Mouse (Mus musculus) heart, embryonic 13.5 days (tissue): Measurements from ENCODE around the gene Usp39. TPM values are rescaled to one million over a fixed set of nuclear protein-coding genes. Genes with fewer than 3 reads are reported as not detected.

Experiments used
- ATAC-seq: fragments of 200-750 bp; cut with Nextera tagmentation; 2 replicates; pipeline ENCODE4 v1.8.0; 2017; ENCODE audit warnings: moderate TSS enrichment; ENCODE audit not compliant: insufficient number of reproducible peaks, low FRiP score, low TSS enrichment; ENCODE audit errors: extremely low read depth
- H3K27ac ChIP-seq: fragments of 300-500 bp; sonication (generic); replicated peaks from 2 replicates; pipeline ENCODE4 v1.5.1; 2015; ENCODE audit warnings: moderate library complexity, mild to moderate bottlenecking, inconsistent platforms
- H3K27me3 ChIP-seq: fragments of 300-500 bp; sonication (generic); replicated peaks from 2 replicates; pipeline ENCODE4 v1.6.1; 2015; ENCODE audit warnings: mild to moderate bottlenecking, inconsistent platforms
- H3K36me3 ChIP-seq: fragments of 300-500 bp; sonication (generic); 2 replicates; pipeline ENCODE4 v1.6.1; 2015; ENCODE audit warnings: mild to moderate bottlenecking, inconsistent platforms
- H3K4me1 ChIP-seq: fragments of 300-500 bp; sonication (generic); 2 replicates; pipeline ENCODE4 v1.6.1; 2015; ENCODE audit warnings: inconsistent platforms
- H3K4me2 ChIP-seq: fragments of 300-500 bp; sonication (generic); 2 replicates; pipeline ENCODE4 v1.6.1; 2015; ENCODE audit warnings: inconsistent platforms, mild to moderate bottlenecking, moderate library complexity
- H3K4me3 ChIP-seq: fragments of 300-500 bp; sonication (generic); 2 replicates; pipeline ENCODE4 v1.5.1; 2015; ENCODE audit warnings: moderate library complexity, mild to moderate bottlenecking, inconsistent platforms
- H3K9ac ChIP-seq: fragments of 300-500 bp; sonication (generic); 2 replicates; pipeline ENCODE4 v1.6.1; 2015; ENCODE audit warnings: inconsistent platforms, mild to moderate bottlenecking, moderate library complexity
- H3K9me3 ChIP-seq: fragments of 300-500 bp; sonication (generic); 2 replicates; pipeline ENCODE4 v1.6.1; 2016; ENCODE audit warnings: inconsistent platforms
- WGBS: fragments of 180-500 bp; shearing (Covaris S2); methylation state at CpG from one replicate; pipeline ENCODE4 v1.1.7; 2015; ENCODE audit warnings: mixed read lengths; 5-methylcytosine and 5-hydroxymethylcytosine counted together
- polyA plus RNA-seq: library from polyadenylated mRNA; unstranded; fragments of >200 nt; fragmentation: Nextera tagmentation; extraction: Ambion mirVana; gene quantifications from 2 replicates; pipeline ENCODE4 v1.2.1, GENCODE M21; 2015

Usp39 gene
- polyA plus RNA-seq, 1 experiment from 2014 or later, result 30.7 TPM

- H3K4me2 ChIP-seq, result no peak overlapping the region
- peaks cover 31% of the 10 kb centered on the region for H3K4me1 ChIP-seq
- no peak overlapping the region for H3K9ac ChIP-seq
- no peak overlapping the region for H3K27ac ChIP-seq
- H3K27me3 ChIP-seq, result no peaks in the 10 kb centered on the region
- WGBS, result 80% methylated on average over 6 of the region's 6 CpGs
- H3K9me3 ChIP-seq, result no peaks in the 10 kb centered on the region
- ATAC-seq, result no peak
- no peak overlapping the region for H3K4me3 ChIP-seq
- peaks cover 38% of the 10 kb centered on the region for H3K36me3 ChIP-seq
Observed at GRCm38 (mm10) chr6:72383142-72383820, 38.3 kb upstream of the Usp39 start.

DNA sequence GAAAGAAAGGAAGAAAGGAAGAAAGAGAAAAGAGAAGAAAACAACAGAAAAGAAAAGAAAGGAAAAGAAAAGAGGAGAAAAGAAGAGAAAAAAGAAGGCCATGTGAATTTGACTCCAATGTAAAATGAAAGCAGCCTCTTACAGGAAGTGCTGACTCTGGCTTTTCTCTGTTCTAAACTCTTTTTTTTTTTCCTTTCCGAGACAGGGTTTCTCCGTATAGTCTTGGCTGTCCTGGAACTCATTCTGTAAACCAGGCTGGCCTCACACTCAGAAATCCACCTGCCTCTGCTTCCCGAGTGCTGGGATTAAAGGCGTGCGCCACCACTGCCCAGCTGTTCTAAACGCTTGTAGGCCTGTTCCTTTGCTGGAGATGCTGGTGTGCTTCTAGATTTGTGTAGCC is 37.5 kb upstream of the Usp39 start:
- WGBS, result 77% methylated on average over 6 of the region's 6 CpGs

DNA sequence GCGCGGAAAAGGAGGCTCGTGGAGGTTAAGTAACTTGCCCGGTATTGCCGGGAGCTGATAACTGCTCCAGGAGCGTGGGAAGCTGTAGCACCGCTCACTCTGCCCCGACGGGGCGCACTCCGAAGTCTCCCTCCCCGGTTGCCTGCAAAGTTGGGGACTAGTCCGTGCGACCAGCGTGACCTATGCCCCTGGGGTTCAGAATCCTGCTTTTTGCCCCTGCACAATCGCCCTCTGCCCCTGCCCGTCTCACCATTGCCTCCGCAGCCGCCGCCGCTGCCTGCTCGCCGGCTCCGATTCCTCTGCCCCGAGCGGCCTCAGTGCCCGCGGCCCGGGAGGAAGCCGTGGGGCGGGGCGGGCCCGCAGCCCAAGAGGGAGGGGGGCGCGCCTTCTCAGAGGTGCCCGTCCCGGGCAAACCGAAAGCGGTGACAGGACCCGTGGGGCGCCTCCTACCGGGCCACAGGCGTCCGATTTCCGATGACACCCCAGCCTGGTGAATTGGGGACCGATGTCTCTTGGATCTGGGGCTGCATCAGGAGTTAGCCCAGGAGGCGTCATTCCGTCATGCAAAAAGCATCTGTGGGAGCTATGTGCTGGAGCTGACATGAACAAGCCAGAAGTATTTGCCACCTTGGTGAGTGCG is 35.3 kb upstream of the Usp39 start, which contains the start of gene Vamp5:
TSS of gene Vamp5 (minus strand) at position 338 of the 640 bp plus-strand sequence.
- peak; percentile 66 for ATAC-seq
- H3K9ac ChIP-seq, result peak within 1 kb of the TSS; percentile 90
- H3K27ac ChIP-seq, result peak within 1 kb of the TSS; percentile 91
- under 1% methylated on average over 44 of the region's 49 CpGs for WGBS
- no peaks in the 10 kb centered on the region for H3K27me3 ChIP-seq
- H3K4me1 ChIP-seq, result peaks cover 22% of the 10 kb centered on the region
- H3K36me3 ChIP-seq, result peaks cover 20% of the 10 kb centered on the region
- H3K4me2 ChIP-seq, result peak within 1 kb of the TSS; percentile 79
- H3K4me3 ChIP-seq, result peak within 1 kb of the TSS; percentile 77
- no peaks in the 10 kb centered on the region for H3K9me3 ChIP-seq

More for the DNA sequence above, 37.5 kb upstream of the Usp39 start:
- peaks cover 23% of the 10 kb centered on the region for H3K4me1 ChIP-seq
- 0 out of 2 replicates have a peak overlapping the region, but pooled peaks have one; percentile 45 for H3K27ac ChIP-seq
- H3K9me3 ChIP-seq, result no peaks in the 10 kb centered on the region
- ATAC-seq, result no peak
- peaks cover 30% of the 10 kb centered on the region for H3K36me3 ChIP-seq
- H3K9ac ChIP-seq, result no peak overlapping the region
- H3K27me3 ChIP-seq, result no peaks in the 10 kb centered on the region
- H3K4me2 ChIP-seq, result no peak overlapping the region
- no peak overlapping the region for H3K4me3 ChIP-seq

GRCm38 (mm10) chr6:72379377-72380130 is 34.6 kb upstream of the Usp39 start:
- Histone ChIP-seq H3K4me2 (peak overlapping the region; percentile 79), H3K27ac (peak overlapping the region; percentile 91), H3K9me3 (no peaks in the 10 kb centered on the region), H3K4me3 (peak overlapping the region; percentile 77), H3K27me3 (no peaks in the 10 kb centered on the region), H3K9ac (peak overlapping the region; percentile 90), H3K4me1 (peaks cover 25% of the 10 kb centered on the region), H3K36me3 (peaks cover 13% of the 10 kb centered on the region)
- 29% methylated on average over 7 of the region's 7 CpGs for WGBS
- ATAC-seq, result no peak

DNA sequence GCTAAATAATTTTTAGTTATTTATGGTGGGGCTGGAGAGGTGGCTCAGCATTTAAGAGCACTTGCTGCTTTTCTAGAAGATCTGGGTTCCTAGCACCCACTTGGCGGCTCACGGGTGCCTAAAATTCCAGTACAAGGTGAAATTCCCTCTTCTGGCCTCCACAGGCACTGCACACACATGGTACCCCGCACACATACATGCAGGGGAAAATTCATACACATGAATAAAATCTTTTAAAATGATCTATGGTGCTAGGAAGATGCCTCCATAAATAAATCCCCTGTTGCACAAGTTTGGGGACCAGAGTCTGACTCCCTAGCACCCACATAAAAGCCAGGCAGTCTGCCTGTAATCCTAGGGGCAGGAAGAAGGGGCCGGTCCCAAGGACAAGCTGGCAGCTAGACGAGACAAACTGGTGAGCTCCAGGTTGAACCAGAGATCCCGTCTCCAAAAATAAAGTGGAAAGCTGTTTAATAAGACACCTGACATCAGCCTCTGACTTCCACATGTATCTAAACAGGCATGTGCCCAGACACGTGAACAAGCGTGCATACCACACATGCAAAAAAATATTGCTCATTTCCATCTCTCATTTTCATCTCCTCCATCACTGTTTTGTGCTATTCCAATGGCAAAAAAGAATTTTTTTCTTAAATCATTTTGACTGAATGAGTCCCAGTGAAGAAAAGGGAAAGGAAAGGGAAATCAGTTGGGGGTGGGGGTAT is 33.7 kb upstream of the Usp39 start:
- peak overlapping the region; percentile 79 for H3K4me2 ChIP-seq
- WGBS, result 84% methylated on average over 8 of the region's 8 CpGs
- H3K27me3 ChIP-seq, result no peaks in the 10 kb centered on the region
- H3K36me3 ChIP-seq, result peaks cover 7% of the 10 kb centered on the region
- ATAC-seq, result no peak
- H3K4me3 ChIP-seq, result peak overlapping the region; percentile 77
- H3K4me1 ChIP-seq, result peaks cover 33% of the 10 kb centered on the region
- H3K27ac ChIP-seq, result peak overlapping the region; percentile 91
- H3K9ac ChIP-seq, result peak overlapping the region; percentile 90
- H3K9me3 ChIP-seq, result no peaks in the 10 kb centered on the region

DNA sequence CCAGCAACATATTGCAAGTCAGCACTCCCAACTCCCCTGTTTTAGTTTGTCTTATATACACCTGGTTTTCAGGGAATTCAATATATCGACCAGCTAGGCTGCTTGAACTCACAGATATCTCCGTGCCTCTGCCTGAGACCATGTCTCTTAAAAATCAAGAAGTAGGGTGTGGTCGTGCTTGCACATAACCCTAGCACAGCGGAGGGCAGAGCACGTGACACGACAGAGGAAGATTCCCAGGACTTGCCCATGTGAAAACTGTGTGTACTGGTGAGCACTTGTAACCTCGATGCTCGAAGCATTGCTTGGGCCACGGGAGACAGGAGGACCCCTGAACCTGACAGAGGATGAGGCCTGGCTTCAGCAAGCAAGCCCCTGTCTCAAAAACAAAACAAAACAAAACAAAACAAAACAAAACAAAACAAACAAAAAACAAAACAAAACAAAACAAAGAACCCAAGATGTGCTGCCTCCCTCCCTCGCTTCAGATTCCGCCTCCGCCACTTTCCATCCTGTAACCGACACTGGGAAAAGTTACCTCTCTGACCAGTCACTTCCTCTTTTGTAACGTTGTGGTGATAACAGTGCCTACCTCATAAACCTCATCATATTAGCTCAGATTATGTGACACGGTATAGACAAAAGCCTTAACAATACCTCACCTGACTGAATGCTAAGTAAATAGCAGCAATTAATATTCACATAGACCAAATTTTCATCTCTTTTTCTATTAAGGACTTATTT is 30.0 kb upstream of the Usp39 start:
- H3K4me1 ChIP-seq, result peaks cover 62% of the 10 kb centered on the region
- H3K27me3 ChIP-seq, result no peaks in the 10 kb centered on the region
- no peaks in the 10 kb centered on the region for H3K9me3 ChIP-seq
- H3K27ac ChIP-seq, result peak overlapping the region; percentile 48
- 0 out of 2 replicates have a peak overlapping the region, but pooled peaks have one; percentile 37 for H3K9ac ChIP-seq
- no peak overlapping the region for H3K4me2 ChIP-seq
- no peak overlapping the region for H3K4me3 ChIP-seq
- 62% methylated on average over 15 of the region's 15 CpGs for WGBS
- ATAC-seq, result no peak
- H3K36me3 ChIP-seq, result peaks cover 7% of the 10 kb centered on the region

DNA sequence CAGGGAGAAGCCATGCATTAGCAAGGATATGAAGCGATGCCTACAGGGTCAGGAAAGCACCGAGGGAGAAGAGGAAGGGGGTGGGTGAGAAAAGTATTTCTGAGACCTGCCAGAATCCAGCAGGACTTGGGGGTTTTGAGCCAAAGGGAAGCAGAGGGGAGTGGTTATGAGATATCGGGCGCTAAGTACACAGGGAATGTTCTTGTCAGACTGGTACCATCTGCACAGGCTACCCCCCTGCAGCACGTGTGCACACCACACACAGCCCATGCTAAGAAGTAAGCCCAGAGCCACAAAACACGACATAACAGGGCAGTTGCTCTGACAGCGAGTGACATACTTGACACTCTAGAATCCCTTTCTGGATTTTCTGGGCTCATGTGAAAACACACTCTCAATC is 29.2 kb upstream of the Usp39 start:
- 0 out of 2 replicates have a peak overlapping the region, but pooled peaks have one; percentile 1 for H3K4me2 ChIP-seq
- peaks cover 57% of the 10 kb centered on the region for H3K4me1 ChIP-seq
- WGBS, result 46% methylated on average over 7 of the region's 7 CpGs
- no peak for ATAC-seq
- peak overlapping the region; percentile 2; the same call in 1 of the 2 replicates for H3K9ac ChIP-seq
- H3K27ac ChIP-seq, result peak overlapping the region; percentile 61
- H3K36me3 ChIP-seq, result peaks cover 11% of the 10 kb centered on the region
- H3K9me3 ChIP-seq, result no peaks in the 10 kb centered on the region
- H3K4me3 ChIP-seq, result no peak overlapping the region
- H3K27me3 ChIP-seq, result no peaks in the 10 kb centered on the region

- H3K36me3 ChIP-seq, result peaks cover 19% of the 10 kb centered on the region
- 0 out of 2 replicates have a peak overlapping the region, but pooled peaks have one; percentile 3 for H3K9ac ChIP-seq
- peaks cover 49% of the 10 kb centered on the region for H3K4me1 ChIP-seq
- no peaks in the 10 kb centered on the region for H3K27me3 ChIP-seq
- H3K27ac ChIP-seq, result peak overlapping the region; percentile 61; the same call in 1 of the 2 replicates
- ATAC-seq, result no peak
- WGBS, result 75% methylated on average over 4 of the region's 4 CpGs
- no peak overlapping the region for H3K4me3 ChIP-seq
- no peaks in the 10 kb centered on the region for H3K9me3 ChIP-seq
- H3K4me2 ChIP-seq, result no peak overlapping the region
Observed at GRCm38 (mm10) chr6:72373184-72373583, 28.2 kb upstream of the Usp39 start.

DNA sequence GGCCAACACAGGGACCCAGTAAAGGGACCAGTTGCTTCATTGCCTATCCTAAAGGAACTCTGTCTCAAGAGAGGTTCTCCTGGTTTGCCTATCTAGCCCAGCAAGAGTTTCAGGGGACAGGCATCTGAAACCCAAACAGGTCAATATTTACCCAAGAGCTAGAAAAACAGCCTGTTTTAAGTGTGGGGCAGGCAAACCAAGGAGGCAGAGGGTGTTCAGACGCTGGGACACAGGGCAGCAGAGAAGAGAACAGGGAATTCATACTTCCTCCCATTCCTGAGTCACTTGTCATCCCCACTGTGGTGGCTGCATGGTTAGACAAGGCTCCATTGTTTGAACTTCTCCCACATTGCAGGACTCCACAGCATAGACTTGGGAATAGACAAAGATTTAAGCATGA is 26.6 kb upstream of the Usp39 start:
- H3K27ac ChIP-seq, result peak overlapping the region; percentile 87
- peak overlapping the region; percentile 14 for H3K4me2 ChIP-seq
- H3K36me3 ChIP-seq, result peaks cover 22% of the 10 kb centered on the region
- no peaks in the 10 kb centered on the region for H3K9me3 ChIP-seq
- H3K27me3 ChIP-seq, result no peaks in the 10 kb centered on the region
- no peak overlapping the region for H3K4me3 ChIP-seq
- no peak for ATAC-seq
- 17% methylated on average over 1 of the region's 1 CpGs for WGBS
- H3K9ac ChIP-seq, result peak overlapping the region; percentile 9; the same call in 1 of the 2 replicates
- peaks cover 49% of the 10 kb centered on the region for H3K4me1 ChIP-seq

DNA sequence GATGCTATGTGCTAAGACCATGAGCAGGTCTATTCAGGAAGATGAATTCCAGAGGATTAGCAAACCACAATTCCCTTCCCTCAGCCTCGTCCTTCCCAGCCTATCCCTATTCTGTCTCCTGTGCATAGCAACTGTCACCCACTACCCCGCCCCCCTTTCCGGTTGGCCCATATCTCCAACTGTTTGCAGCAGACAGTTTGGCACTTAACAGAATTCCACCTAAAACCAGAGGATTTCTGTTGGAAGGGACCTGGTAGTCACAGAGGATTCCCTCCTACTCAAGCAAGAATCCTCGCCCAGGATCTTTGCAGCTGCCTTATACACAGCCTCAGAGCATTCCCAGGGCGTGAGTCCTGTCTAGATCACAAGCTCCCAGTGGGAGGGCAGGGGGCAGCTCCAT is 26.2 kb upstream of the Usp39 start:
- no peak for ATAC-seq
- peak overlapping the region; percentile 14 for H3K4me2 ChIP-seq
- no peak overlapping the region for H3K4me3 ChIP-seq
- H3K27me3 ChIP-seq, result no peaks in the 10 kb centered on the region
- H3K36me3 ChIP-seq, result peaks cover 21% of the 10 kb centered on the region
- H3K4me1 ChIP-seq, result peaks cover 49% of the 10 kb centered on the region
- 35% methylated on average over 5 of the region's 5 CpGs for WGBS
- H3K9ac ChIP-seq, result peak overlapping the region; percentile 9; the same call in 1 of the 2 replicates
- no peaks in the 10 kb centered on the region for H3K9me3 ChIP-seq
- H3K27ac ChIP-seq, result peak overlapping the region; percentile 87
